Mouse (Mus musculus) kidney, adult 2 months (tissue): ENCODE data around the gene Gjb3. TPM values are rescaled to one million over a fixed set of nuclear protein-coding genes. Genes with fewer than 3 reads are reported as not detected.
A peak's percentile ranks its signal among the peaks of the same experiment; 100 is the strongest.

Source experiments
- DNase-seq: peaks from one replicate; pipeline ENCODE4 v3.0.0; 2021
- H3K27ac ChIP-seq: fragments of 200-500 bp; 2 replicates; pipeline ENCODE4 v1.5.1; 2012; ENCODE audit warnings: low read depth, low read length, control low read depth, inconsistent platforms; ENCODE audit not compliant: insufficient read depth
- H3K27me3 ChIP-seq: fragments of 200-500 bp; replicated peaks from 2 replicates; pipeline ENCODE4 v1.6.1; 2012; ENCODE audit warnings: mild to moderate bottlenecking, moderate library complexity, low read length, inconsistent platforms; ENCODE audit not compliant: control insufficient read depth, insufficient read depth
- H3K36me3 ChIP-seq: fragments of 200-500 bp; 2 replicates; pipeline ENCODE4 v1.6.1; 2012; ENCODE audit warnings: mild to moderate bottlenecking, moderate library complexity, low read length, inconsistent platforms; ENCODE audit not compliant: control insufficient read depth, insufficient read depth
- H3K4me1 ChIP-seq: fragments of 200-500 bp; 2 replicates; pipeline ENCODE4 v1.6.1; 2011; ENCODE audit warnings: low read length; ENCODE audit not compliant: control insufficient read depth, insufficient read depth
- H3K4me3 ChIP-seq: fragments of 200-500 bp; 2 replicates; pipeline ENCODE4 v1.5.1; 2011; ENCODE audit warnings: mild to moderate bottlenecking, low read depth, low read length, control low read depth; ENCODE audit not compliant: insufficient read depth
- CTCF ChIP-seq: fragments of 200-500 bp; conservative IDR thresholded peaks from 2 replicates; pipeline ENCODE4 v1.5.1; 2011; ENCODE audit warnings: low read depth, mild to moderate bottlenecking, control low read depth, low read length, moderate library complexity, mixed read lengths; ENCODE audit not compliant: insufficient read depth, insufficient read length
- POLR2A ChIP-seq: fragments of 200-500 bp; IDR thresholded peaks from one replicate; pipeline ENCODE4 v1.6.1; 2011; ENCODE audit warnings: low read depth, low read length, control low read depth
- WGBS: fragments of 180-500 bp; shearing (Covaris S2); methylation state at CpG from one replicate; pipeline ENCODE4 v1.1.7; 2018; 5-methylcytosine and 5-hydroxymethylcytosine counted together
- polyA plus RNA-seq: library from polyadenylated mRNA; depleted of rRNA; stranded (reverse); fragments of >200 nt; gene quantifications from 2 replicates; pipeline ENCODE4 v1.2.3, GENCODE M21; 2012

Gene Gjb3
- polyA plus RNA-seq, 1 experiment = 0.44 TPM

GRCm38 (mm10) chr4:127324759-127325158 is 5.9 kb downstream of the Gjb3 start:
- Histone ChIP-seq H3K36me3 (no peaks in the 10 kb centered on the region), H3K4me3 (no peak overlapping the region), H3K27ac (peak overlapping the region; percentile 26; the same call in 1 of the 2 replicates), H3K4me1 (no peaks in the 10 kb centered on the region), H3K27me3 (no peaks in the 10 kb centered on the region)
- TF ChIP-seq POLR2A (no peak), CTCF (peak; percentile 85)
- DNase-seq = peak; percentile 74
- WGBS = 11% methylated on average over 6 of the region's 6 CpGs

- H3K4me3 ChIP-seq = no peak overlapping the region
- H3K27me3 ChIP-seq = no peaks in the 10 kb centered on the region
- H3K36me3 ChIP-seq = no peaks in the 10 kb centered on the region
- H3K4me1 ChIP-seq = no peaks in the 10 kb centered on the region
- 35% methylated on average over 10 of the region's 10 CpGs for WGBS
- no peak for TF ChIP-seq CTCF
- no peak for TF ChIP-seq POLR2A
- DNase-seq = peak; percentile 87
- peak overlapping the region; percentile 46; the same call in 1 of the 2 replicates for H3K27ac ChIP-seq
These were observed 6.3 kb downstream of the Gjb3 start for GRCm38 (mm10) chr4:127324296-127324695.

- Histone ChIP-seq H3K27me3 (no peaks in the 10 kb centered on the region), H3K4me3 (no peak overlapping the region), H3K4me1 (no peaks in the 10 kb centered on the region), H3K27ac (no peak overlapping the region), H3K36me3 (no peaks in the 10 kb centered on the region)
- no peak for TF ChIP-seq CTCF
- no peak for TF ChIP-seq POLR2A
- DNase-seq = peak; percentile 64
- 61% methylated on average over 3 of the region's 3 CpGs for WGBS
These were observed 7.0 kb downstream of the Gjb3 start for GRCm38 (mm10) chr4:127323651-127324050.

- WGBS = 6% methylated on average over 3 of the region's 3 CpGs
- TF ChIP-seq POLR2A (no peak), CTCF (peak; percentile 90)
- Histone ChIP-seq H3K27ac (no peak overlapping the region), H3K27me3 (no peaks in the 10 kb centered on the region), H3K4me1 (no peaks in the 10 kb centered on the region), H3K4me3 (no peak overlapping the region), H3K36me3 (no peaks in the 10 kb centered on the region)
- peak; percentile 75 for DNase-seq
These were observed 11.0 kb downstream of the Gjb3 start for GRCm38 (mm10) chr4:127319613-127320012.

- Histone ChIP-seq H3K27ac (no peak overlapping the region), H3K36me3 (no peaks in the 10 kb centered on the region), H3K4me1 (no peaks in the 10 kb centered on the region), H3K27me3 (no peaks in the 10 kb centered on the region), H3K4me3 (no peak overlapping the region)
- TF ChIP-seq CTCF = peak; percentile 13; the same call in 1 of the 2 replicates
- TF ChIP-seq POLR2A = no peak
- 62% methylated on average over 4 of the region's 4 CpGs for WGBS
- peak; percentile 47 for DNase-seq
These were observed 13.5 kb downstream of the Gjb3 start for GRCm38 (mm10) chr4:127317143-127317542.

GRCm38 (mm10) chr4:127315753-127316152 is 14.9 kb downstream of the Gjb3 start:
- Histone ChIP-seq H3K36me3 (no peaks in the 10 kb centered on the region), H3K4me3 (no peak overlapping the region), H3K4me1 (no peaks in the 10 kb centered on the region), H3K27ac (no peak overlapping the region), H3K27me3 (no peaks in the 10 kb centered on the region)
- no peak for DNase-seq
- 89% methylated on average over 8 of the region's 8 CpGs for WGBS
- no peak for TF ChIP-seq CTCF
- no peak for TF ChIP-seq POLR2A

- TF ChIP-seq POLR2A (no peak), CTCF (no peak)
- no peak overlapping the region for H3K4me3 ChIP-seq
- no peak overlapping the region for H3K27ac ChIP-seq
- H3K27me3 ChIP-seq = no peaks in the 10 kb centered on the region
- WGBS = 65% methylated on average over 9 of the region's 9 CpGs
- DNase-seq = no peak
- H3K4me1 ChIP-seq = no peaks in the 10 kb centered on the region
- H3K36me3 ChIP-seq = no peaks in the 10 kb centered on the region
These were observed 16.1 kb downstream of the Gjb3 start for GRCm38 (mm10) chr4:127314585-127314984.
